Mouse (Mus musculus) T-helper 17 cell (primary cell): ENCODE results near the gene Mpped1.

Source experiments
- in situ Hi-C, 2 experiments: fragments of 300-600 bp; cut with MboI, MseI; formaldehyde crosslinking; loops; 1 replicate in 1 of 2; 2 replicates in 1 of 2; pipeline ENCODE4 v1.15.1; 2025; ENCODE audit warnings: high pct_unique_total_duplicates in 2 of 2

The Mpped1 gene

DNA sequence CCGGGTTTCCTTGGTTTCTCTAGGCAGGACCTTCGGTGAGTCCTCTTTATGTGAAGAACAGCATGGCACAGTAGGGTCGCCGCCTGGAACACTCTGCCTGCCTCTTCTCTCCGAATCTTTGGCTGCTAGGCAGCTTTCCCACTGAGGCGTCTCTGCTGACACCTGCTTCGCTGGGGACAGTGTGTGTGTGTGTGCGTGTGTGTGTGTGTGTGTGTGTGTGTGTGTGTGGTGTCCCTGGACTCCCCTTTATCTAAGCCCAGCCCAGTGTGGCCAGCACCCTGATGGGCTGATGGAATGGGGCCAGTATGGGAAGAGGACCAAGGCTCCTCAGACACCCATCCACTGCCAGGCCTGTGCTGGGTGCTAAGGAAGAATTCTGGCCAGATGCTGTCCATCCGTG, 9.8 kb downstream of the Mpped1 start:
- in situ Hi-C loops = no loop called here

GRCm38 (mm10) chr15:83796924-83797323, 17.7 kb downstream of the Mpped1 start:
- in situ Hi-C loops = no loop called here

- in situ Hi-C loops = no loop called here
Observed at GRCm38 (mm10) chr15:83798964-83799363, 19.7 kb downstream of the Mpped1 start.

- in situ Hi-C loops = no loop called here
Observed at GRCm38 (mm10) chr15:83801011-83801410, 21.7 kb downstream of the Mpped1 start.

DNA sequence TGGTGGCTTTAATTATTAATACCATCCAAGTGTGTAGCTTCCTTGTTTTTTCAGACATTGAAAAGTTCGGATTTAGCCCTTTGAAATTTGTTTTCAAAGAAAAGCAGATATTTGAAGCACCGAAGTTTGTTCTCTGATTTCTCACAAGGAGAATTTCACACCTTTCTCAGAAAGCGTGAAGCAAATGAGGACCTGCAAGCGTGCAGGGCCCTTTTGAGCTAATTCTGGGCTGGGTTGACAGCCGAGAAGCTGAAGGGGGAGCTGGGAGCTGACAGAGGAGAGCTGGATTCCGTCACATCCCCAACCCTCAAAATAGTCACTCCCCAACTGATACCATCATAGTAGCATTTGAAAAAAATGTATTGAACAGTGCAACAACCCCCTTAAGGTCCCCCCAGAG, 34.8 kb downstream of the Mpped1 start:
- in situ Hi-C loops = no loop called here

DNA sequence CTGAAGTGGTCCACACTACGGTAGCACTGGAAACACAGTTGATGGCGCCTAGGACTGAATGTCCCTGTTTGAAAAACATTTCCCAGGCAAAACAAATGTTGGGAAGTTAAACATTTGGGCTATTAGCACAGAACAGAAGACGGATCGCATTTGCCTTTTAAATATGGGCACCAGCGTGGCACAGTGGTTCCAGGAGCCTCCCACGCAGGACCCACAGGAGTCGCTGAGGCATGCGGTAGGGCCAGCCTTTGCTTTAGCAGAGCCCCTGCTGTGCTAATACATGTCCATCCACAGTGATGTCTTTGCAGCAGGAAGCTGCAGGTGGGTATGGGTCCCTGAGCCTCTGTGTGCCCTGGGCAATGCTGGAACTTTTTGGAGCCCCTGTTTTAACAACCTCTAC, 48.7 kb downstream of the Mpped1 start:
- in situ Hi-C loops = no loop called here

DNA sequence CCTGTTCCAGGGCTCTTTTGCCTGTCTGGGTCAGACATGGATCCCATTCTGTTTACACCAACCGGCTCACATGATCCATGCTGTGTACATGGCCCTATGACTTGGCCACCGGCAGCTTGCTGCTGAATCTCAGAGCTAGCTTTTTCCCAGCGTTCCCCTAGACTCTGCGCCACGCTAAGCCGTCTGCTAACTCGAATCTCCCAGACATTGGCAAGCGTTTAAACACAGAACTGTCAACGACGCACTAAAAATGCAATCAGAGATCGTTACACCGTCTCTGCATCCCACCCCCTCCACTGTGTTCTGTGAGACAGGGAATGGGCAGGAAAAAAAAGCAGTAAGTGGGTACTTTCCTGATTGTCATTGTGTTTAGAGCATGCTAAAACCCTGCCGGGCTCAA, 50.0 kb downstream of the Mpped1 start:
- in situ Hi-C loops = no loop called here

DNA sequence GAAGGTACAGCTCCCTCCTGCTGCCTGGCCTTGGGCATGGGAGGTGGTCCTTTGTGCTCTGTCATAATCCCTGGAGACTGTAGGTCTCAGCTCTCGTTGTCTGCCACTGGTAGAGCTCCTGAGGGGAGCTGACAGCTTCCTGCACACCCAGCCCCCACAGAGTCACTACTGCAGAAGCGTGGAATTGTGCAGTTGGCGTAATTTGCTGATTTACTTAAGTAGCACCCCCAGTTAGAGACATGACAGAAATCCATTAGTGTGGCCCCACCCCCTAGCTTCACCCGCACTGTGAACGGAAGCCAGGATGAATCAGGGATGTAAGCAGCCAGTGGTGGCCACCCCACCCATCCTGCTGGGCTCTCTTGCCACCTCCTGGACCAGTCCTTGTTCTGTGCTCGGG, 53.0 kb downstream of the Mpped1 start:
- in situ Hi-C loops = no loop called here

- in situ Hi-C loops = no loop called here
Observed at GRCm38 (mm10) chr15:83840950-83841719, 61.9 kb downstream of the Mpped1 start.

GRCm38 (mm10) chr15:83842419-83842818, 63.2 kb downstream of the Mpped1 start:
- in situ Hi-C loops = no loop called here

- in situ Hi-C loops = no loop called here
Observed at GRCm38 (mm10) chr15:83842915-83843789, 63.9 kb downstream of the Mpped1 start.

GRCm38 (mm10) chr15:83845734-83846133, 66.5 kb downstream of the Mpped1 start:
- in situ Hi-C loops = no loop called here

- in situ Hi-C loops = no loop called here
Observed at GRCm38 (mm10) chr15:83846592-83846991, 67.3 kb downstream of the Mpped1 start.

DNA sequence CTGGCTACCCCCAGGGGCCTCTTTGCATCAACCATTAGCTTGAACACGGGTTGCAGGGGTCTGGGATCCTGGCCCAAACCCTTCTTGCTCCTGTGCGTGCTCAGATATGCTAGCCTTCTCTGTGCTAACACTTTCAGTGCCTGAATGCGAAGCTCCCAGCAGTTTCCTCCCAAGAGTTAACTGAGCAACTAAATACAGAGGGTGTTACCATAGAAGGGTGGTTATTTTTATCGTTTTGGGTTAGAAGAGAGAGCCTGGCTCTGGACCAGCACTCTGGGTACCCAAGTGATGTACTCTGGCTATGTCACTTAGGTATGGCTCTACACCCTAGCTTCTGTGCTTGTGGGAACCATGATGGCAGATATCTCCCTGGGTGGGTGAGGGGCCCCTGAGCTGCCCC, 68.2 kb downstream of the Mpped1 start:
- in situ Hi-C loops = no loop called here

DNA sequence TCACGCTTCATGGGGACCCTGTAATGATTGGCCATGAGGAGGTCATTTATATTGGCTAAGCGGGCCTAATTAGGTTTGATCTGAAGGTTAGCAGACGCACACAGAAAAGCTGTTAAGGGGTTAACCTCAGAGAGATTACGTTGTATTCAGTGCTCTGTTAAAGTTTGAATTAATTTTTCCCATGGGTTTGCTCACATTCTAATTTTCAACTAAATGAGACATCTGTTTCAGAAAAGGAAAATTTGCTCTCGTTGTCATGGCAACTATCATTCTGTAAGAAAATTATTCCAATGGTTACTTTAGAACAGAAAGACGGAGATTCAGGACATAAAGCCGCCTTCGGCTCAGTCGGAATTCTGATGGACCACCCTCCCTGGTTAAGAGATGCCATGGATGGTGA, 68.9 kb downstream of the Mpped1 start:
- in situ Hi-C loops = no loop called here

GRCm38 (mm10) chr15:83853400-83853811, 74.1 kb downstream of the Mpped1 start:
- in situ Hi-C loops = no loop called here

GRCm38 (mm10) chr15:83857129-83857528, 77.9 kb downstream of the Mpped1 start:
- in situ Hi-C loops = no loop called here

DNA sequence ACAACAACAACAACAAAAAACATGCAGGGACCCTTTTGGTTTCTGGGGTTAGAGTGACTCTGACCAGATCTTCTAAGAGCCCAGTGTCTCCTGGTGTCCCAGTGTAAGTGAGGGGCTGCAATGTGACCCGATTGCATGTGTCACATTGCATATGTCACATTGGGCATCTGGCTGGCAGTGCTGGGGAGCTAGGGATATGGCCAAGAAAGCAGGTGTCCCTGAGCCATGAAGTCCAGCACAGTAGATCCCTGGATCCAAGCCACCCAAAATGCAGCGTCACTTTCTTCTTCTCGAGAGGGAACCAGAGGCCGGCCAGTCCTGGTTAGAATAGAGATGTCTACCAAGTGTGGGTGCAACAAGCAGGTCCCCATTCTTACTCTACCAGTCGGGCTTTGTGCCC, 86.4 kb downstream of the Mpped1 start:
- in situ Hi-C loops = no loop called here

GRCm38 (mm10) chr15:83870936-83871335, 91.7 kb downstream of the Mpped1 start:
- in situ Hi-C loops = no loop called here

DNA sequence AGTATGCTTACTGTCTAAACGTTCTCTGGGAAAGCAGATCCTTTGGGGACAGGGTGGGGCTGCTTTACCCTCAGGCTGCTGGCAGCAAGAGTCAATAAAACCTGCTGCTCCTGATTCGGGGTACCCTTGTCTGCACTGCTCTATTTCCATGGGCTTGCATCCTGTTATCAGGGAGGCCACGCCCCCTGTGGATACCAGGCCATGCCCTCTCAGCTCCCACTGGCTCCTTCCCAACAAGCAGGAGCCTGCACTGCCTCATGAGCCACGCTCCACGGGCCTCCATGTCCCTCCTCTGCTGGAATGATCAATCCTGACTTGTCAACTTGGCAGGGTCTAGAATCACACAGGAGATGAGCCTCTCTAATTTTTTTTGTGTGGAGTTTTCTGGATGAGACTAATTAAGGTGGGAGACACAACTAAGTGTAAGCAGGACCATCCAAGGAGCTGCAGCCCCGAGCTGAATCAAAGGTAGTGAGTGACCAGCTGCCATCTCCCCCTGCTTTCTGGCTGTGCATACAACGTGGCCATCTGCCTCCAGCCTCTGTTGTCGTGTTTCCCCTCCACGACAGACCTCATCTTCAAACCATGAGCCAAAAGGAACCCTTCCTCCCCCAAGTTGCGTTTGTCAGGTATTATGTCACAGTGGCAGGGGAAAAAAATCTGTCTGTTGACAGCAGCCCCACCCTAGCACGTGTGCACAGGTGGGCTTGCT, 98.0 kb downstream of the Mpped1 start:
- in situ Hi-C loops = no loop called here

GRCm38 (mm10) chr15:83877898-83878297, 98.6 kb downstream of the Mpped1 start:
- in situ Hi-C loops = no loop called here

DNA sequence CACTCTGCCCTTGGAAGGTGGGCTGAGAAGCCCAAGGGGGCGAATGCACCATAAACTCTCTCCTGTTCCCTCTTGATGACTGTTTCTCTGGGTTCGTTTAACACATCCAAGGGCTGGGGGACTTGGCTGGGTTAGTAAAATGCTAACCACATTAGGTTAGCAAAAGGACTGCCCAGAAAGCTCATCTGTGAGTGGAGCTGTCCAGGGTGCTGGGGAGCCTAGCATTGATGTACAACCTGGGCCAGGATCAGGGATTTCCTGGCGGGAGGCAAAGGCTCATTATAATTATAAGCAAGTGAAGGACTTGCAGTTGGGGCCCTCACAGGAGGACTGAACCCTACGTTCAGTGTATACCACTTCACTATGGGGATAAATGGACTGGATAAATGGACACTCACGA, 100.6 kb downstream of the Mpped1 start:
- in situ Hi-C loops = no loop called here
